In the genomic region with DNA sequence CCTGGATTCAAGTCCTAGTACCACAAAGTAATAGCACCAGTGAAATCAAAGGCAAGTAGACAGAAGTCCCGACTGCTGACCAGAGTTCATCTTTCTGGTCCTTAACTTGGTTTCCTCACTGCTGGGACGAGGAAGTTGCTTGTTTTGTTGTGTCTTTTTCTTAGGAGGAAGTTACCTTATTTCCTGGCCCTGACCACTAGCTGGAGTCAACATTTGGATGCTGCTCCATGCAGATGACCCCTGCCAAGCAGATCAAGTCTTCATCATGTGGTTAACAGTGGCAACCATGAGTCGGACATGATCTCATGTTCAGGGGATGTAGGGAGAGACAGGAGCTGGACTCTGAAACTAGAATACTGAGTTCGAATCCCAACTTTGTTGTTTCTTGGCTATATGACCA, we compare ENCODE assay signal across 28 mouse cellular contexts. TPM values are rescaled to one million over a fixed set of nuclear protein-coding genes. Genes with fewer than 3 reads are reported as not detected.
DNase-seq lines count a peak whose midpoint lies in the region; ATAC-seq lines count a peak whose summit lies in the region.
"Had no signal": no experiment of that assay in that cellular context is flagged by ENCODE, and none has a peak within 500 bp of the region (broad histone marks: within the 10 kb centered on the region; RNA-seq: fewer than 3 reads in every experiment).

No protein-coding gene starts in this region.

- 87% methylated on average over 4 of the region's 4 CpGs for WGBS in limb, embryonic 10.5 days

- peaks cover 8% of the 10 kb centered on the region for H3K4me1 ChIP-seq in limb, embryonic 10.5 days
- H3K4me1 ChIP-seq: hindbrain, embryonic 12.5 days; hindbrain, embryonic 15.5 days had no signal

- no peaks in the 10 kb centered on the region for H3K9me3 ChIP-seq in limb, embryonic 10.5 days (replicated peaks)
- H3K9me3 ChIP-seq: forebrain, embryonic 10.5 days; hindbrain, embryonic 12.5 days; hindbrain, embryonic 15.5 days had no signal

- ATAC-seq in granulocyte monocyte progenitor cell, adult 5-6 weeks (replicated peaks; ENCODE audit: poor library complexity, severe bottlenecking): peak; percentile 88
- ATAC-seq in neutrophil, adult 5-6 weeks (ENCODE audit: extremely low read depth, insufficient number of reproducible peaks, low FRiP score, poor library complexity, severe bottlenecking): peak; percentile 73
- ATAC-seq: activated CD4-positive, CD25-positive, alpha-beta regulatory T cell, adult 4 months; forebrain, embryonic 14.5 days; forebrain, postnatal 0 days; intestine, postnatal 0 days had no signal

- no peaks in the 10 kb centered on the region for H3K36me3 ChIP-seq in limb, embryonic 10.5 days
- H3K36me3 ChIP-seq: forebrain, embryonic 10.5 days; hindbrain, embryonic 12.5 days; hindbrain, embryonic 15.5 days had no signal

- H3K27me3 ChIP-seq in limb, embryonic 10.5 days (ENCODE audit: low read depth, poor library complexity, severe bottlenecking): no peaks in the 10 kb centered on the region
- H3K27me3 ChIP-seq: hindbrain, embryonic 12.5 days; hindbrain, embryonic 15.5 days had no signal

- no peak overlapping the region for H3K27ac ChIP-seq in limb, embryonic 10.5 days
- H3K27ac ChIP-seq: forebrain, embryonic 10.5 days; hindbrain, embryonic 12.5 days; hindbrain, embryonic 15.5 days had no signal

- peak; percentile 83 for DNase-seq in heart, adult 11 months
- DNase-seq in heart, adult 18-20 months: no peak
- DNase-seq in frontal cortex, postnatal 25 days (ENCODE audit: low spot score in 2 of 2): no peak
- DNase-seq in limb, embryonic 10.5 days (ENCODE audit: low spot score): no peak
- DNase-seq: adrenal gland, adult 8-10 months; adrenal gland, postnatal 25 days; cerebellum, adult 18-20 months; cerebellum, adult 9-10 months; cerebellum, postnatal 14 days; forebrain, postnatal 0 days; gastrocnemius, postnatal 10 days had no signal

- H3K4me3 ChIP-seq in limb, embryonic 10.5 days: no peak overlapping the region
- H3K4me3 ChIP-seq: forebrain, embryonic 10.5 days; hindbrain, embryonic 12.5 days; hindbrain, embryonic 15.5 days had no signal

RNA-seq across cellular contexts. Expression of a gene that starts 47.2 kb away (rescaled TPM):
- total RNA-seq in heart, adult 18-20 months (2021): 1 to 10 TPM; 1.8 to 5.9 TPM
- total RNA-seq in granulocyte monocyte progenitor cell, adult 5-6 weeks (2014; fragmentation: Nextera tagmentation): not detected in 2 replicates
- total RNA-seq in granulocyte monocyte progenitor cell, adult 5-6 weeks (2017): not detected in 2 replicates
- 0.25 and 0.47 TPM in 2 replicates for total RNA-seq in neutrophil, adult 5-6 weeks (2017)
- polyA plus RNA-seq in limb, embryonic 10.5 days (2016; fragmentation: Nextera tagmentation; extraction: Ambion mirVana): 0.10 TPM in 1 of 2 replicates, not detected in the other
- total RNA-seq: adrenal gland, adult 8-10 months; adrenal gland, postnatal 25 days; ES-E14; forebrain, postnatal 0 days; gastrocnemius, postnatal 4 days; hematopoietic stem cell, adult 5-6 weeks had no signal
- polyA plus RNA-seq: activated CD4-positive, CD25-positive, alpha-beta regulatory T cell, adult 4 months; embryonic facial prominence, embryonic 11.5 days; embryonic facial prominence, embryonic 14.5 days; forebrain, embryonic 10.5 days; forebrain, embryonic 14.5 days; forebrain, postnatal 0 days; frontal cortex, adult 2 months; heart, embryonic 11.5 days; heart, embryonic 14.5 days; hindbrain, embryonic 12.5 days; hindbrain, embryonic 15.5 days; intestine, embryonic 14.5 days; intestine, postnatal 0 days had no signal
